Mouse (Mus musculus) ES-E14 (cell line): ENCODE results near the gene Mrpl24.

Experiments
- CHD2 ChIP-seq: IDR thresholded peaks from 2 replicates; pipeline ENCODE4 v1.6.1; 2014; ENCODE audit warnings: mild to moderate bottlenecking, low read depth, low read length, inconsistent platforms
- MAFK ChIP-seq: IDR thresholded peaks from 2 replicates; pipeline ENCODE4 v1.6.1; 2014; ENCODE audit warnings: mild to moderate bottlenecking, low read depth, low read length, inconsistent platforms; ENCODE audit not compliant: insufficient read depth
- ZC3H11A ChIP-seq: IDR thresholded peaks from 2 replicates; pipeline ENCODE4 v1.6.1; 2012; ENCODE audit warnings: low read depth, mild to moderate bottlenecking, inconsistent platforms, low read length, borderline replicate concordance

DNA sequence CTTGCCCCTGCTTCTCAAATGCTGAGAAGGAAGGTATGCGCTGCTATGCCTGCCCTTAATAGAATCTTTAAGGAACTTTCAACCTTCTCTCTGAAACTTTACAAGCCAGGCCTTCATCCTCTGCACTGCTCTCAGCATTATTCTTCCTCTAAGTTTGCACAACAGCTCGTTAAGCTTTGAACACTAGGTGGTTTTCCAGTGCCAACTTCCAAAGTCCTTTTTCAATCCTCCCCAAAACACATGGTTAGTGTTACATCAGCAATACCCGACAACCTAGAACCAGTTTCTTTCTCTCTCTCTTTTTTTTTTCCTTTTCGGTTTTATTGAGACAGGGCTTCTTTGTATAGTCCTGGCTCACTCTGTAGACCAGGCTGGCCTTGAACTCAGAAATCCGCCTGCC lies 14.7 kb downstream of the Mrpl24 start:
- TF ChIP-seq ZC3H11A: no peak
- no peak for TF ChIP-seq MAFK
- TF ChIP-seq CHD2: no peak
